Mouse (Mus musculus): Measurements from ENCODE around the gene Spns3.

- TF ChIP-seq CTCF (IDR thresholded peaks at IDR 0.05; ENCODE audit: control insufficient read depth, insufficient read depth, insufficient read length): no peak
- no peak for TF ChIP-seq MYOG (IDR thresholded peaks at IDR 0.05; ENCODE audit: control insufficient read depth, extremely low read depth, insufficient read length)
These were observed 54.2 kb downstream of the Spns3 start for GRCm38 (mm10) chr11:72496066-72496465.
